Mouse (Mus musculus) brain, embryonic 14.5 days (tissue): Measurements from ENCODE around the gene Dip2c.

Experiments
- CTCF ChIP-seq: fragments of 200-500 bp; IDR thresholded peaks from 2 replicates; pipeline ENCODE4 v1.5.1; 2012; ENCODE audit warnings: inconsistent platforms, mild to moderate bottlenecking, moderate library complexity, borderline replicate concordance; ENCODE audit not compliant: insufficient read depth, insufficient read length; ENCODE audit errors: extremely low read depth
- POLR2A ChIP-seq: fragments of 200-500 bp; IDR thresholded peaks from 2 replicates; pipeline ENCODE4 v1.6.1; 2012; ENCODE audit warnings: mild to moderate bottlenecking, inconsistent platforms, borderline replicate concordance; ENCODE audit not compliant: poor library complexity, insufficient read depth, insufficient read length, severe bottlenecking; ENCODE audit errors: extremely low read depth

DNA sequence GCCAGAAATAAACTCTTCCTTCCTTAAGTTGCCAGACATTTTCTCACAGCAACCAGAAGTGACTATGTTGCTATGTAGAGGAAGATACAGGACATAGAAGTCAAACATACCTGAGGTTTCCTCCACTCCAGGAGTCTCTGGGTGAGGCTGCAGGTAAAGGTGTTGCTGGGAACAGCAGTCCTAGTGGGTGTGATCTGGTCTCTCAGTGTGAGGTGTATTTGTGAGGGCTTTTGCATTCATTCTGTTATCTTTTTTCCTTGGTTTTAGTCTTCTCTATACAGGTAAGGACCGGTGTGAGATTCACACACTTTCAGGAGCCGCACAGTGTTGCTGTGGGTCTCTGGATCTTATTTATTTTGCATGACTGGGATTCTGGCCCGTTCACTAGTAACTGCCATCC is 405.2 kb downstream of the Dip2c start:
- TF ChIP-seq CTCF (no peak), POLR2A (no peak)
